Mouse (Mus musculus) intestine, postnatal 0 days (tissue): ENCODE results near the gene Hoxc11. TPM values are rescaled to one million over a fixed set of nuclear protein-coding genes. Genes with fewer than 3 reads are reported as not detected.

Source experiments
- ATAC-seq: fragments of 200-750 bp; cut with Nextera tagmentation; 2 replicates; pipeline ENCODE4 v1.8.0; 2017; ENCODE audit warnings: mild to moderate bottlenecking, moderate TSS enrichment, moderate library complexity
- H3K27ac ChIP-seq: fragments of 300-500 bp; sonication (generic); 2 replicates; pipeline ENCODE4 v1.5.1; 2014; ENCODE audit warnings: mild to moderate bottlenecking, low read depth, low read length, moderate library complexity
- H3K27me3 ChIP-seq: fragments of 300-500 bp; sonication (generic); replicated peaks from 2 replicates; pipeline ENCODE4 v1.6.1; 2014; ENCODE audit warnings: low read length, mixed read lengths; ENCODE audit not compliant: control insufficient read depth, insufficient read depth
- H3K36me3 ChIP-seq: fragments of 300-500 bp; sonication (generic); 2 replicates; pipeline ENCODE4 v1.6.1; 2014; ENCODE audit warnings: mild to moderate bottlenecking, moderate library complexity; ENCODE audit not compliant: control insufficient read depth, insufficient read depth
- H3K4me1 ChIP-seq: fragments of 300-500 bp; sonication (generic); replicated peaks from 2 replicates; pipeline ENCODE4 v1.6.1; 2014; ENCODE audit warnings: antibody characterized with exemption, low read length, mixed read lengths; ENCODE audit not compliant: control insufficient read depth, insufficient read depth
- H3K4me2 ChIP-seq: fragments of 300-500 bp; sonication (generic); replicated peaks from 2 replicates; pipeline ENCODE4 v1.6.1; 2014; ENCODE audit warnings: low read depth, mild to moderate bottlenecking, moderate library complexity
- H3K4me3 ChIP-seq: fragments of 300-500 bp; sonication (generic); 2 replicates; pipeline ENCODE4 v1.5.1; 2014; ENCODE audit warnings: low read depth, low read length
- H3K9ac ChIP-seq: fragments of 300-500 bp; sonication (generic); 2 replicates; pipeline ENCODE4 v1.6.1; 2014; ENCODE audit warnings: mild to moderate bottlenecking, low read depth, low read length
- H3K9me3 ChIP-seq: fragments of 300-500 bp; sonication (generic); 2 replicates; pipeline ENCODE4 v1.6.1; 2016; ENCODE audit warnings: mixed run types; ENCODE audit not compliant: control insufficient read depth
- CTCF ChIP-seq: sonication (generic); IDR thresholded peaks from 2 replicates; pipeline ENCODE4 v1.5.1; 2016; ENCODE audit warnings: low read depth, mild to moderate bottlenecking, control low read depth, antibody characterized with exemption, moderate library complexity
- WGBS: fragments of 180-500 bp; shearing (Covaris S2); extraction: QIAGEN DNeasy Blood & Tissue Kit; methylation state at CpG from one replicate; pipeline ENCODE4 v1.1.7; 2014; 5-methylcytosine and 5-hydroxymethylcytosine counted together
- polyA plus RNA-seq: library from polyadenylated mRNA; unstranded; fragments of >200 nt; fragmentation: Nextera tagmentation; extraction: Ambion mirVana; gene quantifications from 2 replicates; pipeline ENCODE4 v1.2.1, GENCODE M21; 2015

Hoxc11 gene
- polyA plus RNA-seq = not detected in 2 replicates

- Histone ChIP-seq H3K27me3 (peaks cover 96% of the 10 kb centered on the region), H3K4me3 (no peak within 1 kb of the TSS), H3K9me3 (no peaks in the 10 kb centered on the region), H3K4me1 (no peaks in the 10 kb centered on the region), H3K36me3 (no peaks in the 10 kb centered on the region), H3K4me2 (no peak within 1 kb of the TSS), H3K27ac (no peak within 1 kb of the TSS), H3K9ac (no peak within 1 kb of the TSS)
- WGBS = 2% methylated on average over 56 of the region's 57 CpGs
- TF ChIP-seq CTCF = no peak
- ATAC-seq = no peak
Measured at GRCm38 (mm10) chr15:102954192-102955006, at the start of gene Hoxc11. Hoxc11 (plus strand) TSS chr15:102954427.

DNA sequence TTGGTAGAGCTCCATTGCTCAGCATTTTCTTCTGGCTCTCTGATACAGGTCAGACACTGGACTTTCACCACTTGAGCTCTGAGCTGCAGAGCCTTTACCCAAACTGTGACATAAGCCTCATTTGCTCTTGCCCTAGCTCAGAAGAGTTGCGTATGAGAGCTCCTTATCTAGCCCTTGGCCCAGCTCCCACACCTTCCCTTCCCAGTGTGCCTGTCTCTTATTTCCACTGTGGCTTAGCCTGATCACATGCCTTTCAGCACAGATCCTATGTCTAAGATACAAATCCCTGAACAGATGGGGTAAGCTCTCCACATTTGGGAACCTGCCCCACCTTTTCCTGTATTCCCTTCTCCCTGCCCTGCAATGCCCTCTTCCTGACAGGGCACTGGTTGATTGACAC lies 49.3 kb upstream of the Hoxc11 start:
- Histone ChIP-seq H3K36me3 (no peaks in the 10 kb centered on the region), H3K4me1 (no peaks in the 10 kb centered on the region), H3K4me2 (no peak overlapping the region), H3K27ac (no peak overlapping the region), H3K4me3 (no peak overlapping the region), H3K27me3 (peaks cover 60% of the 10 kb centered on the region), H3K9me3 (no peaks in the 10 kb centered on the region), H3K9ac (no peak overlapping the region)
- 50% methylated on average over 1 of the region's 1 CpGs for WGBS
- ATAC-seq = no peak
- no peak for TF ChIP-seq CTCF

DNA sequence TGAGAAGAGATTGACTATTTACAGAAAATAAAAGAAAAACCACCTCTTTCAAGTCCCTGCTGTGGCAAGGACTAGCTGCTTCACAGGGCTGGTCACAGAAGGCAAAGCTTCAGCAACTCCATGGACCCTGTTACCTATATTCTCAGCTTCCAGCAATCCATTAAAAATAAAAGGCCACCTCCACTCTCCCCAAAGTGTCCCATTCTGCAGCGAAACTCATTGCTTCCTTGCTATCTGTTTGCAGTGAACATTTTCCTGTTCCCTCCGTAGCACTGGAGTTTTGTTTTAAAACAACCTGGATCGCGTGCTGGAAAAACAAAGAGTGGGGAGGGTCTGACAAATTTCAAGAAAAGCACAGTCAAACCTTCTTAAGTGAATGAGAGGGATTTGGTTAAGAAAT lies 44.7 kb upstream of the Hoxc11 start:
- ATAC-seq = no peak

DNA sequence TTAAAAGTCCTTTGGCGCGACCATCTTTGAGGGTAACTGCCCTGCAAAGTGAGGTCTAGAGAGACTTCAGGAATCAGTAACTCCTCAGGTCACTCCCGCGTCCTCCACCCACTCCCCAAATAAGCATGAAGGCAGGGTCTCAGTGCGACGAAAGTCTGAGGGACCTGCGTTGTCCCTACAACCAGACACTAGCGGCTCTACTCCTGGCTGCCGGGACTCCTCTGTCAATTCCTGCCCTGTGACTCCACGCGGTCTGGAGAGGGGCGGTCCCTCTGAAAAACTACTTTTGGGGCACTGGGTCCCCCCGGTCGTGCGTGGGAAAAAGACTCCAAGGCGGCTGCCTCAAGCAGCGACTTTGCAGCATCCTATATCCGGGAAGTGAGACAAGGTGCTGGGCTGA lies 44.2 kb upstream of the Hoxc11 start:
- no peak overlapping the region for H3K4me3 ChIP-seq

More for the DNA sequence above, 44.7 kb upstream of the Hoxc11 start:
- H3K36me3 ChIP-seq = no peaks in the 10 kb centered on the region
- no peak overlapping the region for H3K4me2 ChIP-seq
- TF ChIP-seq CTCF = no peak
- no peak overlapping the region for H3K27ac ChIP-seq
- no peaks in the 10 kb centered on the region for H3K4me1 ChIP-seq
- WGBS = 3% methylated on average over 4 of the region's 4 CpGs
- H3K9ac ChIP-seq = no peak overlapping the region
- H3K4me3 ChIP-seq = no peak overlapping the region
- H3K27me3 ChIP-seq = peaks cover 86% of the 10 kb centered on the region
- H3K9me3 ChIP-seq = no peaks in the 10 kb centered on the region

DNA sequence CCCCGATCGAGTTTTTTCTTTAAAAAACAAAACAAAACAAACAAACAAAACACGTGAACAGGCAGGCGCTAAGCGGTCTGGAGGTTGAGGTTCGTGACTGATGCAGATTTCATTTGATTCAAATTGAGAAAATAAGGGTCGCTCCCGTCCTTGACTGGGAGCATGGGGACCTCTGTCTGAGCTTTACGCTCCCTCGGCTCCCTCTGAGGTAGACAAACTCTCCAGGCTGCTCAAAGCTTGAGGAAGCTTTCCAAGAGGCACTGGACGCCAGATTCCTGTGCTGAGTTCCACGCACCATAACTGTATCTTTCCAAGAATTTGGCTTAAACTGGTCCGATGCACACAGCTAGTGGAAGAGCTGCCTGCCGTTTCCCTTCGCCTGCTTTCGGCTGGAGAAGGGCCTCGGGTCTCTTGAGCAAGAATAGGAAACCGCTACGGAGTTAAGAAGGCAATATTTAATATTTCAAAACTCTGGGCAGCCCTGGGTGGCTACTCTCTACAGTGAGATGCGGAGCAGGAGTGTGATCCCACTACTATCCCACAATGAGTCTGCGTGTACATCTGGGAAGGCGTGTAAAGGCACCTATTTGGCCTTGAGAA lies 43.6 kb upstream of the Hoxc11 start:
- ATAC-seq = no peak
- Histone ChIP-seq H3K27me3 (peaks cover 86% of the 10 kb centered on the region), H3K36me3 (no peaks in the 10 kb centered on the region), H3K4me3 (no peak overlapping the region), H3K4me2 (no peak overlapping the region), H3K9ac (no peak overlapping the region), H3K27ac (no peak overlapping the region), H3K4me1 (no peaks in the 10 kb centered on the region), H3K9me3 (no peaks in the 10 kb centered on the region)
- 2% methylated on average over 22 of the region's 22 CpGs for WGBS
- TF ChIP-seq CTCF = no peak

More for the DNA sequence above, 44.2 kb upstream of the Hoxc11 start:
- no peak overlapping the region for H3K4me2 ChIP-seq
- no peaks in the 10 kb centered on the region for H3K9me3 ChIP-seq
- 0% methylated on average over 18 of the region's 18 CpGs for WGBS
- H3K4me1 ChIP-seq = no peaks in the 10 kb centered on the region
- TF ChIP-seq CTCF = no peak
- H3K27ac ChIP-seq = no peak overlapping the region
- no peak for ATAC-seq
- H3K27me3 ChIP-seq = peaks cover 87% of the 10 kb centered on the region
- no peak overlapping the region for H3K9ac ChIP-seq
- no peaks in the 10 kb centered on the region for H3K36me3 ChIP-seq

DNA sequence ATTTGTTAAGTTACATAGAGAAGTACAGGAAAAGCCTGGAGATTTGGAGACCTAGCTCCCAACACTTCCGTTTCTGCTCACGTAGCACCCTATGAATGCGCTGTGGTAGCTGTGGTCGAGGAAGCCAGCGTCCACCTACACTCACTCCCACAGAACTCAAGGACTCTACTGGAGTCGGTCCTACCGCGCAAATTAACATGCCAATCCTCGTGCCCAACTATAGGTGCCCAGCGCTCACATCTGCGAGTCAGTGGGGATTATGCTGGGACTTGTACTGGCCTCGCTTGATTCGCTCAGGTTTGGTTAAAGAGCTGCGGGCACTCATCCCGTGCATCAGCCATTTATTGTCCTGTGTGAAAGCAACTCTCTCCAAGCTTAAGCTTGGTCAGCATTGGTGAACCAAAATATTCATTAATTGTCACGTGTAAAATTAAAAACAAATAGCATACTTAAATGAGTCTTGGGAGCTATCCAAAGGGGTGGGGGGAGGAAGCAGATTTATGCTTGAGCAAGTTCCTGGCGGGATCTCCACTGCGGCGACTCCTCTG lies 41.1 kb upstream of the Hoxc11 start:
- Histone ChIP-seq H3K27ac (no peak overlapping the region), H3K4me1 (no peaks in the 10 kb centered on the region), H3K9me3 (no peaks in the 10 kb centered on the region), H3K27me3 (peaks cover 93% of the 10 kb centered on the region), H3K4me3 (no peak overlapping the region), H3K9ac (no peak overlapping the region), H3K4me2 (no peak overlapping the region), H3K36me3 (no peaks in the 10 kb centered on the region)
- ATAC-seq = no peak
- 2% methylated on average over 19 of the region's 19 CpGs for WGBS
- no peak for TF ChIP-seq CTCF
